Mouse (Mus musculus) hematopoietic stem cell, adult 5-6 weeks (primary cell): ENCODE data around the gene Pkn2. TPM values are rescaled to one million over a fixed set of nuclear protein-coding genes. Genes with fewer than 3 reads are reported as not detected.

Experiments used
- ATAC-seq, 2 experiments: fragments of 125-278 bp in 1 of 2; replicated peaks in 1 of 2; 2 replicates each; pipeline ENCODE4 v1.8.0; 2016 to 2017; ENCODE audit warnings: inconsistent platforms in 2 of 2, mild to moderate bottlenecking in 2 of 2, moderate number of reproducible peaks in 2 of 2, low read depth in 1 of 2, moderate TSS enrichment in 1 of 2; ENCODE audit not compliant: low FRiP score in 2 of 2, poor library complexity in 2 of 2, severe bottlenecking in 2 of 2, insufficient read depth in 1 of 2, low TSS enrichment in 1 of 2
- total RNA-seq: library from RNA; stranded (forward); fragments of 172-1452, 232-1000 nt; gene quantifications from 2 replicates; pipeline ENCODE4 v1.2.3, GENCODE M21; 2017

Gene Pkn2
- total RNA-seq, 1 experiment from 2014 or later, result 68.0 TPM

- ATAC-seq, result no peak
Measured at GRCm38 (mm10) chr3:142852911-142853310, 28.9 kb downstream of the Pkn2 start.

GRCm38 (mm10) chr3:142851631-142852030 is 30.2 kb downstream of the Pkn2 start:
- ATAC-seq, result no peak

- no peak for ATAC-seq
Measured at GRCm38 (mm10) chr3:142839961-142840360, 41.8 kb downstream of the Pkn2 start.

GRCm38 (mm10) chr3:142834761-142835160 is 47.0 kb downstream of the Pkn2 start:
- ATAC-seq, result no peak

- ATAC-seq, result peak in 1 of 2 experiments; percentile 49; a peak in 1 of 4 replicates
Measured at GRCm38 (mm10) chr3:142834024-142834423, 47.8 kb downstream of the Pkn2 start.

GRCm38 (mm10) chr3:142832910-142833309 is 48.9 kb downstream of the Pkn2 start:
- no peak for ATAC-seq

GRCm38 (mm10) chr3:142826449-142827146 is 55.2 kb downstream of the Pkn2 start:
- no peak for ATAC-seq

- ATAC-seq, result no peak
Measured at GRCm38 (mm10) chr3:142823606-142824005, 58.2 kb downstream of the Pkn2 start.

GRCm38 (mm10) chr3:142817506-142817905 is 64.3 kb downstream of the Pkn2 start:
- no peak for ATAC-seq

- ATAC-seq, result no peak
Measured at GRCm38 (mm10) chr3:142811582-142811981, 70.2 kb downstream of the Pkn2 start.

GRCm38 (mm10) chr3:142795587-142795986 is 86.2 kb downstream of the Pkn2 start:
- no peak for ATAC-seq

- ATAC-seq, result no peak
Measured at GRCm38 (mm10) chr3:142786423-142787072, 95.3 kb downstream of the Pkn2 start.

- ATAC-seq, result no peak
Measured at GRCm38 (mm10) chr3:142777227-142777626, 104.6 kb downstream of the Pkn2 start.

GRCm38 (mm10) chr3:142773538-142774191 is 108.1 kb downstream of the Pkn2 start:
- no peak for ATAC-seq

GRCm38 (mm10) chr3:142770518-142770917 is 111.3 kb downstream of the Pkn2 start:
- no peak for ATAC-seq

- ATAC-seq, result no peak
Measured at GRCm38 (mm10) chr3:142768498-142768897, 113.3 kb downstream of the Pkn2 start.

GRCm38 (mm10) chr3:142765778-142766165 is 116.0 kb downstream of the Pkn2 start:
- ATAC-seq, result peak; percentile 0 to 1; a peak in 1 of 4 replicates

- ATAC-seq, result peak; percentile 93 to 94
Measured at GRCm38 (mm10) chr3:142764995-142765777, 116.6 kb downstream of the Pkn2 start, which contains the start of gene Gtf2b. Gene Gtf2b (plus strand): TSS chr3:142765045.
